Mouse (Mus musculus) bone marrow, adult 2 months (tissue): ENCODE data around the gene Edc3.

Source experiments
- CTCF ChIP-seq: fragments of 200-500 bp; IDR thresholded peaks from 2 replicates; pipeline ENCODE4 v1.5.1; 2011; ENCODE audit warnings: low read length, control low read depth; ENCODE audit not compliant: control insufficient read depth, insufficient read depth
- POLR2A ChIP-seq: fragments of 200-500 bp; IDR thresholded peaks from 2 replicates; pipeline ENCODE4 v1.6.1; 2011; ENCODE audit warnings: low read depth, mild to moderate bottlenecking, control low read depth, low read length, borderline replicate concordance; ENCODE audit not compliant: control insufficient read depth

- TF ChIP-seq CTCF = no peak
- no peak for TF ChIP-seq POLR2A
Observed at GRCm38 (mm10) chr9:57722371-57722770, 14.0 kb downstream of the Edc3 start.
